Mouse (Mus musculus) neural tube, embryonic 15.5 days (tissue): ENCODE data around the gene Trim60. TPM values are rescaled to one million over a fixed set of nuclear protein-coding genes. Genes with fewer than 3 reads are reported as not detected.

Experiments used
- ATAC-seq: fragments of 200-750 bp; cut with Nextera tagmentation; 2 replicates; pipeline ENCODE4 v1.8.0; 2017; ENCODE audit warnings: mild to moderate bottlenecking, moderate TSS enrichment, moderate library complexity; ENCODE audit not compliant: low FRiP score
- H3K27ac ChIP-seq: fragments of 300-500 bp; sonication (generic); replicated peaks from 2 replicates; pipeline ENCODE4 v1.5.1; 2015; ENCODE audit warnings: mild to moderate bottlenecking, inconsistent platforms
- H3K27me3 ChIP-seq: fragments of 300-500 bp; sonication (generic); replicated peaks from 2 replicates; pipeline ENCODE4 v1.6.1; 2015; ENCODE audit warnings: inconsistent platforms
- H3K36me3 ChIP-seq: fragments of 300-500 bp; sonication (generic); 2 replicates; pipeline ENCODE4 v1.6.1; 2015; ENCODE audit warnings: inconsistent platforms
- H3K4me1 ChIP-seq: fragments of 300-500 bp; sonication (generic); 2 replicates; pipeline ENCODE4 v1.6.1; 2015; ENCODE audit warnings: inconsistent platforms
- H3K4me2 ChIP-seq: fragments of 300-500 bp; sonication (generic); 2 replicates; pipeline ENCODE4 v1.6.1; 2015; ENCODE audit warnings: inconsistent platforms, mild to moderate bottlenecking, moderate library complexity
- H3K4me3 ChIP-seq: fragments of 300-500 bp; sonication (generic); replicated peaks from 2 replicates; pipeline ENCODE4 v1.5.1; 2015; ENCODE audit warnings: mild to moderate bottlenecking, inconsistent platforms
- H3K9ac ChIP-seq: fragments of 300-500 bp; sonication (generic); replicated peaks from 2 replicates; pipeline ENCODE4 v1.6.1; 2015; ENCODE audit warnings: mild to moderate bottlenecking, inconsistent platforms
- H3K9me3 ChIP-seq: fragments of 300-500 bp; sonication (generic); replicated peaks from 2 replicates; pipeline ENCODE4 v1.6.1; 2016; ENCODE audit warnings: inconsistent platforms
- WGBS: fragments of 180-500 bp; shearing (Covaris S2); methylation state at CpG from one replicate; pipeline ENCODE4 v1.1.7; 2015; ENCODE audit warnings: mixed read lengths; 5-methylcytosine and 5-hydroxymethylcytosine counted together
- polyA plus RNA-seq: library from polyadenylated mRNA; unstranded; fragments of >200 nt; fragmentation: Nextera tagmentation; extraction: Ambion mirVana; gene quantifications from 2 replicates; pipeline ENCODE4 v1.2.1, GENCODE M21; 2015

The Trim60 gene
- polyA plus RNA-seq, 1 experiment from 2014 or later, result not detected

DNA sequence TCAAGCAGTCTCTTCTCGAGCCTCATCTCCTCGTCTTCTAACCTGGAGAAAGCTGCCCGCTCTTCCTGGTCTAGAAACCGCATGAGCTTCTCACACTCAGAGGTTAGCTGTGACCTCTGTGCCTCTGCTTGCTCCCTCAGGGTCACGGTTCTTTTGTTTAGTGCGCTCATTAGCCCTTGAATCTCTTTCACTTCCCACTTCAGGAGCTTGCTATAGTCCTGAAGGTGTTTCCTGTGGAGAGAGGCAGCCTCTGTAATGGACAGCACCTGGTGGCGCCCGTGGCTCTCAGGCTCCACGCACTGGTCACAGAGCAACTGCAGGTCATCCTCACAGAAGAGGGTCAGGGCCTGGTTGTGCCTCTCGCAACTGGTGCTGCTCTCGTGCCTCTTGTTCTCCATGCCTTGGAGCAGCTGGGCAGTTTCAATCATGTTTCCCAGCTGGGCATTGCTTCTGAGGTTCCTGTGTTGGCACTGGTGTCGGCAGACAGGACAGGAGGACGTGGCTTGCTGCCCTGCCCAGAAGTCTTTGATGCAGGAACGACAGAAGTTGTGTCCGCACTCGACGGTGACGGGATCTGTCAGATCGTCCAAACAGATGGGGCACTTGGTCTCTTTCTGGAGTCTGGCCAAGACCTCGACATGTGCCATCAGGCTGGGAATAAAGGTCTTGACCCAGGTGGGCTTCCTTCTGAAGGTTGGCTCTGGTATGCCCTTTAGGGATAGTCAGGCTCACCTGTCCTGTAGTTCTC, 35.1 kb downstream of the Trim60 start:
- H3K4me2 ChIP-seq, result no peak overlapping the region
- no peaks in the 10 kb centered on the region for H3K36me3 ChIP-seq
- H3K4me3 ChIP-seq, result no peak overlapping the region
- H3K27ac ChIP-seq, result no peak overlapping the region
- no peaks in the 10 kb centered on the region for H3K9me3 ChIP-seq
- no peak for ATAC-seq
- WGBS, result 78% methylated on average over 20 of the region's 20 CpGs
- H3K9ac ChIP-seq, result no peak overlapping the region
- H3K27me3 ChIP-seq, result no peaks in the 10 kb centered on the region
- no peaks in the 10 kb centered on the region for H3K4me1 ChIP-seq

DNA sequence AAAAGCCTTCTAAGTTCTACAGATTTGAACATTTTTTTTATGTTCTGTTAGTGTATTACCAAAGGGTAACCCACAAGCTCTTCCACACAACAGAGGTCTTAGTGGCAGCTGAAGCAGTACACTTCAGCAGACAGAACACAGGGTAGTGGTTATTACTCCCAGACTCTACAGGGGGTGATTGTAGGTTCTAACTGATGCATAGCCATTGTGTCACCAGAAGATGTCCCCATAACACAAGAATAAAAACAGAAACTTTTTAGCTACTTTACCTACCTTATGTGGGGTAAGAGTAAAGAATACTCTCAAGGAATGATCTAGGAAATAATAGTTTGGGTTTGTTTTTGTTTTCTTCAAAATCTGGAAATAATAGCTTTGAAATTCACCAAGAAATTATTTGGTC, 55.5 kb downstream of the Trim60 start:
- H3K36me3 ChIP-seq, result peaks cover 27% of the 10 kb centered on the region
- no peak overlapping the region for H3K9ac ChIP-seq
- no peak overlapping the region for H3K4me2 ChIP-seq
- no peaks in the 10 kb centered on the region for H3K27me3 ChIP-seq
- no peaks in the 10 kb centered on the region for H3K4me1 ChIP-seq
- H3K9me3 ChIP-seq, result no peaks in the 10 kb centered on the region
- ATAC-seq, result no peak
- no peak overlapping the region for H3K27ac ChIP-seq
- no peak overlapping the region for H3K4me3 ChIP-seq

DNA sequence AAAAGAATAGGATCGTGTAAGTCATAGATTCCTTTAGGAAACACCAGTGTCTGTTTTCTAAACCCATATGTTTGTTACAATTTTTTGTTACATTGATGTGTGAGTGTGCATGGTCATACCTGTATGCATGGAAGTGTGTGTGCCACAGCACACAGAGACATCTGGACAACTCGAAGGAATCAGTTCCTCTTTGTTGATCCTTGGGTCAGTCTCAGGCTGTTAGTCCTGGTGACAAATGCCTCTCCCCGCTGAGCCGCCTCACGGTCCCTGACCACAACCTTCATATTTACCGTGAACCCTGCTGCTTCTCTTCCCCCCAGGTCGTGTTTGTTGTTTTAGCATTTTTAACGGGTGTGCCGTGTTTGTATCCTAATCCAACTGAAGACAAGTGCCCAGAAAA, 59.4 kb downstream of the Trim60 start:
- no peak for ATAC-seq
- no peak overlapping the region for H3K4me3 ChIP-seq
- H3K4me2 ChIP-seq, result no peak overlapping the region
- H3K4me1 ChIP-seq, result no peaks in the 10 kb centered on the region
- no peak overlapping the region for H3K27ac ChIP-seq
- no peaks in the 10 kb centered on the region for H3K9me3 ChIP-seq
- 86% methylated on average over 9 of the region's 9 CpGs for WGBS
- H3K27me3 ChIP-seq, result no peaks in the 10 kb centered on the region
- peaks cover 20% of the 10 kb centered on the region for H3K36me3 ChIP-seq
- no peak overlapping the region for H3K9ac ChIP-seq

DNA sequence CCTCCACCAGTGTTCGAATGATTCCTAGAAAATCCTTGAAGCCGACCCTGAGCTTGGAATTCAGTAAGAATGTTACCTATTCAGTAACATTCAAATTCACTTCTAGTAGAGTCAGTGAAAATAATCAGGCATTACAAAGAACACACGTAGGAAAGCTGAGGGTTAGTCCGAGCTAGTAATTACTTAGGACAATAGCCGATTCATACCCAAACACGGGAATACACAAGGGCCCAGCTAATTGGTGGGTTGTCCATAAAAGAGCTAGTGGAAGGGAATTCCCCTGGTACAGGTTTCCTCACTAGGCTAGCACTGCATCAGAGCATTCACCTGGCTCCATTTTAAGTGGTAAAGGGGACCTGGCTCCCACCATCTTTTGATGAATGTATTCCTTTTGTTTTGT, 66.3 kb downstream of the Trim60 start:
- ATAC-seq, result no peak
- Histone ChIP-seq H3K9ac (no peak overlapping the region), H3K4me2 (no peak overlapping the region), H3K27ac (no peak overlapping the region), H3K9me3 (0 out of 2 replicates have a peak, but pooled peaks cover 3% of the 10 kb centered on the region), H3K4me1 (peaks cover 7% of the 10 kb centered on the region; the same call in 1 of the 2 replicates), H3K36me3 (0 out of 2 replicates have a peak, but pooled peaks cover 4% of the 10 kb centered on the region), H3K27me3 (no peaks in the 10 kb centered on the region), H3K4me3 (no peak overlapping the region)
- 82% methylated on average over 6 of the region's 6 CpGs for WGBS

Other genes with a start within 250 kb of the Trim60 start
- gene Klhl2, start 168.6 kb downstream of the Trim60 start, polyA plus RNA-seq, result 30.3 and 37.4 TPM in 2 replicates
- 36.4 and 37.9 TPM in 2 replicates for gene Tmem192, start 71.4 kb downstream of the Trim60 start, polyA plus RNA-seq
- gene Trim75, start 30.8 kb downstream of the Trim60 start, polyA plus RNA-seq, result 0.10 and 0.15 TPM in 2 replicates
- 0.32 and 0.42 TPM in 2 replicates for gene Trim61, start 61 bp downstream of the Trim60 start, polyA plus RNA-seq
- 2.9 and 4.6 TPM in 2 replicates for gene Apela, start 18.8 kb upstream of the Trim60 start, polyA plus RNA-seq
- gene Gm10663, start 56.4 kb upstream of the Trim60 start, polyA plus RNA-seq, result not detected in 2 replicates
- 1.1 TPM in 1 of 2 replicates, not detected in the other for gene BC030870, start 111.0 kb upstream of the Trim60 start, polyA plus RNA-seq